Mouse (Mus musculus) heart, adult 2 months (tissue): ENCODE data around the gene Kmt2a.

Experiments used
- CTCF ChIP-seq: fragments of 200-600 bp; IDR thresholded peaks from 2 replicates; pipeline ENCODE4 v1.8.1; 2022; ENCODE audit warnings: antibody characterized with exemption, mild to moderate bottlenecking, moderate library complexity
- POLR2A ChIP-seq: fragments of 200-500 bp; IDR thresholded peaks from 2 replicates; pipeline ENCODE4 v1.6.1; 2011; ENCODE audit warnings: mild to moderate bottlenecking, low read depth, low read length, control low read depth; ENCODE audit not compliant: insufficient read depth

- no peak for TF ChIP-seq CTCF
- peak; percentile 83 for TF ChIP-seq POLR2A
These were observed 113.7 kb downstream of the Kmt2a start, which contains the start of the genes Arcn1 and Ift46 for GRCm38 (mm10) chr9:44767101-44768028.
